Mouse (Mus musculus): Measurements from ENCODE around the gene Kdelr1.

Gene Kdelr1

GRCm38 (mm10) chr7:45916056-45917003 lies 43.8 kb downstream of the Kdelr1 start:
- in situ Hi-C loops (cut with MboI): no loop called here

- in situ Hi-C loops (cut with MboI): no loop called here
Observed at GRCm38 (mm10) chr7:45917004-45917704, 44.6 kb downstream of the Kdelr1 start.

GRCm38 (mm10) chr7:45917926-45918325 lies 45.4 kb downstream of the Kdelr1 start:
- in situ Hi-C loops (cut with MboI): no loop called here

GRCm38 (mm10) chr7:45919083-45919671 lies 46.6 kb downstream of the Kdelr1 start:
- in situ Hi-C loops (cut with MboI): no loop called here

GRCm38 (mm10) chr7:45919761-45920160 lies 47.2 kb downstream of the Kdelr1 start:
- in situ Hi-C loops (cut with MboI): loop anchor here (5.0 kb wide), 1 partner anchor 47 kb away; the partner anchor contains the start of gene Kdelr1

GRCm38 (mm10) chr7:45920583-45921241 lies 48.1 kb downstream of the Kdelr1 start:
- in situ Hi-C loops (cut with MboI): loop anchor here (5.0 kb wide), 1 partner anchor 48 kb away; the partner anchor contains the start of gene Kdelr1

- in situ Hi-C loops (cut with MboI): loop anchor here (5.0 kb wide), 1 partner anchor 49 kb away; the partner anchor contains the start of gene Kdelr1
Observed at GRCm38 (mm10) chr7:45921242-45921621, 48.7 kb downstream of the Kdelr1 start, which contains the start of gene Emp3. Gene Emp3 (minus strand): TSS chr7:45921404.

GRCm38 (mm10) chr7:45921950-45922600 lies 49.5 kb downstream of the Kdelr1 start:
- in situ Hi-C loops (cut with MboI): loop anchor here (5.0 kb wide), 1 partner anchor 50 kb away; the partner anchor contains the start of gene Kdelr1

GRCm38 (mm10) chr7:45922928-45923761 lies 50.6 kb downstream of the Kdelr1 start:
- in situ Hi-C loops (cut with MboI): loop anchor here (5.0 kb wide), 1 partner anchor 51 kb away; the partner anchor contains the start of gene Kdelr1

- in situ Hi-C loops (cut with MboI): loop anchor here (5.0 kb wide), 1 partner anchor 52 kb away; the partner anchor contains the start of gene Kdelr1
Observed at GRCm38 (mm10) chr7:45923762-45924428, 51.3 kb downstream of the Kdelr1 start, which contains the start of gene Ccdc114. Gene Ccdc114 (plus strand): TSS chr7:45924072.

- in situ Hi-C loops (cut with MboI): loop anchor here (5.0 kb wide), 1 partner anchor 52 kb away; the partner anchor contains the start of gene Kdelr1
Observed at GRCm38 (mm10) chr7:45924429-45924816, 51.9 kb downstream of the Kdelr1 start.

GRCm38 (mm10) chr7:45928626-45929295 lies 56.2 kb downstream of the Kdelr1 start:
- in situ Hi-C loops (cut with MboI): no loop called here

GRCm38 (mm10) chr7:45929688-45930087 lies 57.1 kb downstream of the Kdelr1 start:
- in situ Hi-C loops (cut with MboI): loop anchor here (10.0 kb wide), 1 partner anchor 195 kb away; no protein-coding TSS in a partner anchor
